Comparison of ENCODE assay signal across 7 mouse cellular contexts in genomic region chr3:151836871-151837680, GRCm38 (mm10). TPM values are rescaled to one million over a fixed set of nuclear protein-coding genes. Genes with fewer than 3 reads are reported as not detected.
DNase-seq lines count a peak whose midpoint lies in the region; ATAC-seq and TF ChIP-seq lines count a peak whose summit lies in the region.

Gene Ptgfr, minus strand, starts transcription at chr3:151837630.

- H3K9me3 ChIP-seq in intestine, embryonic 16.5 days (ENCODE audit: control insufficient read depth, low read length) = no peaks in the 10 kb centered on the region
- H3K9me3 ChIP-seq in liver, embryonic 12.5 days (replicated peaks) = no peaks in the 10 kb centered on the region

- 0 out of 2 replicates have a peak, but pooled peaks cover 7% of the 10 kb centered on the region for H3K27me3 ChIP-seq in intestine, embryonic 16.5 days (replicated peaks; ENCODE audit: control insufficient read depth, insufficient read depth, low read length)
- peaks cover 21% of the 10 kb centered on the region; the same call in 1 of the 2 replicates for H3K27me3 ChIP-seq in liver, embryonic 12.5 days (replicated peaks)
- no peaks in the 10 kb centered on the region for H3K27me3 ChIP-seq in myocyte (ENCODE audit: control insufficient read depth, insufficient read depth, insufficient read length)

- peak; percentile 51 for ATAC-seq in granulocyte monocyte progenitor cell, adult 5-6 weeks (replicated peaks; ENCODE audit: poor library complexity, severe bottlenecking)
- ATAC-seq in intestine, embryonic 16.5 days = peak; percentile 82
- no peak for ATAC-seq in liver, embryonic 12.5 days

- no peaks in the 10 kb centered on the region for H3K79me2 ChIP-seq in myocyte (ENCODE audit: control insufficient read depth, insufficient read depth)

- H3K4me3 ChIP-seq in intestine, embryonic 16.5 days (ENCODE audit: low read length) = peak within 1 kb of the TSS; percentile 55
- peak within 1 kb of the TSS; percentile 32 for H3K4me3 ChIP-seq in liver, embryonic 12.5 days
- H3K4me3 ChIP-seq in myocyte = peak within 1 kb of the TSS; percentile 16

- under 1% methylated on average over 30 of the region's 30 CpGs for WGBS in intestine, embryonic 16.5 days
- 5% methylated on average over 30 of the region's 30 CpGs for WGBS in liver, embryonic 12.5 days (ENCODE audit: insufficient replicate concordance)

- H3ac ChIP-seq in myocyte (ENCODE audit: control insufficient read depth, insufficient read length) = peak within 1 kb of the TSS; percentile 16

- H3K27ac ChIP-seq in intestine, embryonic 16.5 days (ENCODE audit: low read length) = no peak within 1 kb of the TSS
- no peak within 1 kb of the TSS for H3K27ac ChIP-seq in liver, embryonic 12.5 days

- peak; percentile 77 for DNase-seq in adipocyte (ENCODE audit: low spot score)
- peak; percentile 39 for DNase-seq in embryo, embryonic 11.5 days (ENCODE audit: low read depth, low spot score)
- peak; percentile 32 for DNase-seq in yolk sac, embryonic 10.5 days (ENCODE audit: low spot score)

- H3K4me1 ChIP-seq in intestine, embryonic 16.5 days (ENCODE audit: control insufficient read depth, insufficient read depth, low read length) = peaks cover 2% of the 10 kb centered on the region
- no peaks in the 10 kb centered on the region for H3K4me1 ChIP-seq in liver, embryonic 12.5 days

- H3K4me2 ChIP-seq in intestine, embryonic 16.5 days (ENCODE audit: low read depth, low read length) = peak within 1 kb of the TSS; percentile 95
- H3K4me2 ChIP-seq in liver, embryonic 12.5 days = peak within 1 kb of the TSS; percentile 62
- peak within 1 kb of the TSS; percentile 72 for H3K4me2 ChIP-seq in myocyte (ENCODE audit: low read depth)

- H3K36me3 ChIP-seq in intestine, embryonic 16.5 days (ENCODE audit: control insufficient read depth, insufficient read depth, low read length) = no peaks in the 10 kb centered on the region
- H3K36me3 ChIP-seq in liver, embryonic 12.5 days = no peaks in the 10 kb centered on the region
- H3K36me3 ChIP-seq in myocyte (ENCODE audit: control insufficient read depth, insufficient read depth) = no peaks in the 10 kb centered on the region

- TF ChIP-seq POLR2A in myocyte (IDR thresholded peaks at IDR 0.05; ENCODE audit: insufficient read length, low read depth) = no peak

- peak within 1 kb of the TSS; percentile 60 for H3K9ac ChIP-seq in intestine, embryonic 16.5 days (ENCODE audit: low read depth, low read length)
- no peak within 1 kb of the TSS for H3K9ac ChIP-seq in liver, embryonic 12.5 days

TF ChIP-seq in myocyte, 11 proteins besides CTCF, POLR2A, EP300 and RAD21:
- TF ChIP-seq CEBPB (IDR thresholded peaks at IDR 0.05; ENCODE audit: insufficient read depth, poor library complexity, severe bottlenecking) (no peak), MYOG (IDR thresholded peaks at IDR 0.05; ENCODE audit: control insufficient read depth in 1 of 3, insufficient read depth in 1 of 3, insufficient read length in 2 of 3, low read depth in 2 of 3) (no peak), E2F4 (IDR thresholded peaks at IDR 0.05; ENCODE audit: insufficient read depth) (no peak), MYOD1 (IDR thresholded peaks at IDR 0.05; ENCODE audit: control insufficient read depth in 1 of 3, insufficient read length in 2 of 3, low read depth in 2 of 3) (no peak), REST (IDR thresholded peaks at IDR 0.05; ENCODE audit: insufficient read depth, insufficient read length) (no peak), TCF3 (IDR thresholded peaks at IDR 0.05; ENCODE audit: insufficient read length, low read depth) (no peak), MAX (IDR thresholded peaks at IDR 0.05; ENCODE audit: low read depth) (no peak), POLR2AphosphoS2 (IDR thresholded peaks at IDR 0.05; ENCODE audit: insufficient read length, low read depth) (no peak), TCF12 (IDR thresholded peaks at IDR 0.05; ENCODE audit: insufficient read depth, poor library complexity, severe bottlenecking) (no peak), SRF (IDR thresholded peaks at IDR 0.05; ENCODE audit: control insufficient read depth, insufficient read length, low read depth) (no peak), USF1 (IDR thresholded peaks at IDR 0.05; ENCODE audit: low read depth) (no peak)

RNA-seq across cellular contexts. Expression of gene Ptgfr, which starts in this region (rescaled TPM):
- total RNA-seq in granulocyte monocyte progenitor cell, adult 5-6 weeks (2014; fragmentation: Nextera tagmentation) = 0.04 TPM in 1 of 2 replicates, not detected in the other
- not detected in 2 replicates for total RNA-seq in granulocyte monocyte progenitor cell, adult 5-6 weeks (2017)
- 0.21 and 0.40 TPM in 2 replicates for polyA plus RNA-seq in intestine, embryonic 16.5 days (2015; fragmentation: Nextera tagmentation; extraction: Ambion mirVana)
- polyA plus RNA-seq in liver, embryonic 12.5 days (2016; fragmentation: Nextera tagmentation; extraction: Ambion mirVana) = 0.22 and 0.41 TPM in 2 replicates
- polyA plus RNA-seq in myocyte (2012; fragmentation: generic; extraction: Trizol) = 0.02 TPM

Comparison
In these comparisons a context has a peak if more than half of its experiments do, and no peak if none do; other contexts are left out.
1. Peak in ATAC-seq in granulocyte monocyte progenitor cell, adult 5-6 weeks; RNA of the gene not detected or under 1 TPM.
2. Peak in ATAC-seq, H3K4me3 ChIP-seq, H3K9ac ChIP-seq and H3K4me2 ChIP-seq in intestine, embryonic 16.5 days; RNA of the gene not detected or under 1 TPM.